Mouse (Mus musculus): ENCODE results near the gene Prrc2c. TPM values are rescaled to one million over a fixed set of nuclear protein-coding genes. Genes with fewer than 3 reads are reported as not detected.
A peak's percentile ranks its signal among the peaks of the same experiment; 100 is the strongest.
"Not testable (repeated sequence)": the region's sequence is repeated elsewhere in the genome, so short reads cannot be mapped to it uniquely, and the experiment has no call there.

Prrc2c gene
- total RNA-seq, 2 experiments from 2014 or later: 97.3 to 254 TPM

- no peak for ATAC-seq (replicated peaks; ENCODE audit: poor library complexity)
Measured at GRCm38 (mm10) chr1:162697866-162698265, 42.5 kb downstream of the Prrc2c start.

- no peak for ATAC-seq (replicated peaks; ENCODE audit: poor library complexity)
Measured at GRCm38 (mm10) chr1:162693721-162694120, 46.6 kb downstream of the Prrc2c start.

GRCm38 (mm10) chr1:162665486-162666174 lies 74.7 kb downstream of the Prrc2c start:
- ATAC-seq (replicated peaks; ENCODE audit: poor library complexity): peak; percentile 46; the same call in 1 of the 2 replicates

- peak; percentile 97 for ATAC-seq (replicated peaks; ENCODE audit: poor library complexity)
Measured at GRCm38 (mm10) chr1:162664826-162665475, 75.4 kb downstream of the Prrc2c start.

- peak; percentile 44 for ATAC-seq (replicated peaks; ENCODE audit: poor library complexity)
Measured at GRCm38 (mm10) chr1:162660276-162660860, 80.0 kb downstream of the Prrc2c start.

GRCm38 (mm10) chr1:162658119-162658518 lies 82.2 kb downstream of the Prrc2c start, which contains the start of gene Myocos:
Gene Myocos (minus strand): TSS chr1:162658219.
- no peak for ATAC-seq (replicated peaks; ENCODE audit: poor library complexity)

GRCm38 (mm10) chr1:162648416-162648815 lies 91.9 kb downstream of the Prrc2c start:
- no peak for ATAC-seq (replicated peaks; ENCODE audit: poor library complexity)

GRCm38 (mm10) chr1:162646083-162646686 lies 94.2 kb downstream of the Prrc2c start:
- peak; percentile 76 for ATAC-seq (replicated peaks; ENCODE audit: poor library complexity)

GRCm38 (mm10) chr1:162643752-162644151 lies 96.6 kb downstream of the Prrc2c start:
- no peak for ATAC-seq (replicated peaks; ENCODE audit: poor library complexity)

GRCm38 (mm10) chr1:162642591-162642990 lies 97.8 kb downstream of the Prrc2c start:
- no peak for ATAC-seq (replicated peaks; ENCODE audit: poor library complexity)

- no peak for ATAC-seq (replicated peaks; ENCODE audit: poor library complexity)
Measured at GRCm38 (mm10) chr1:162639861-162640260, 100.5 kb downstream of the Prrc2c start.

GRCm38 (mm10) chr1:162639051-162639750 lies 101.2 kb downstream of the Prrc2c start, which contains the start of gene Myoc:
Gene Myoc (plus strand): TSS chr1:162639155.
- no peak for ATAC-seq (replicated peaks; ENCODE audit: poor library complexity)

- ATAC-seq (replicated peaks; ENCODE audit: poor library complexity): no peak
Measured at GRCm38 (mm10) chr1:162638535-162638934, 101.8 kb downstream of the Prrc2c start.

- ATAC-seq (replicated peaks; ENCODE audit: poor library complexity): no peak
Measured at GRCm38 (mm10) chr1:162636516-162636915, 103.8 kb downstream of the Prrc2c start.

GRCm38 (mm10) chr1:162635291-162635931 lies 104.9 kb downstream of the Prrc2c start:
- not testable (repeated sequence) for ATAC-seq (replicated peaks; ENCODE audit: poor library complexity)

- not testable (repeated sequence) for ATAC-seq (replicated peaks; ENCODE audit: poor library complexity)
Measured at GRCm38 (mm10) chr1:162628326-162628725, 112.0 kb downstream of the Prrc2c start.

- ATAC-seq (replicated peaks; ENCODE audit: poor library complexity): not testable (repeated sequence)
Measured at GRCm38 (mm10) chr1:162627821-162628220, 112.5 kb downstream of the Prrc2c start.

- peak; percentile 95 for ATAC-seq (replicated peaks; ENCODE audit: poor library complexity)
Measured at GRCm38 (mm10) chr1:162625229-162625628, 115.1 kb downstream of the Prrc2c start.

GRCm38 (mm10) chr1:162623895-162624294 lies 116.5 kb downstream of the Prrc2c start:
- no peak for ATAC-seq (replicated peaks; ENCODE audit: poor library complexity)
